Mouse (Mus musculus): ENCODE data around the gene Mrpl45.

DNA sequence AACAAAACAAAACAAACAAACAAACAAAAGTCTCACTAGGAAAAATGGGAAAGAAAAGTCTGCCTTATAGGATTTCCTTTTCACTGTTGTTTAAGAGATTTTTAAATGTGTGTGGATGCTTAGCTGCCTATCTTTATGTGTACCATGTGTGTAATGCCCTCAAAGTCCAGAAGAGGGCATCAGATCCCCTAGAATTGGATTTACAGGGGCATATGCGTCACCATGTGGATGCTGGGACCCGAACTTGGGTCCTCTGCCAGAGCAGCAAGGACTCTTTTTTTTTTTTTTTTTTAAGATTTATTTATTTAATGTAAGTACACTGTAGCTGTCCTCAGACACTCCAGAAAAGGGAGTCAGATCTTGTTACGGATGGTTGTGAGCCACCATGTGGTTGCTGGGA lies 1.4 kb upstream of the Mrpl45 start:
- TF ChIP-seq POLR2A (IDR thresholded peaks at IDR 0.05; ENCODE audit: borderline replicate concordance, extremely low read depth, insufficient read depth, insufficient read length, poor library complexity, severe bottlenecking), result no peak
- peak; percentile 19; the same call in 1 of the 2 replicates for TF ChIP-seq CTCF (IDR thresholded peaks at IDR 0.05; ENCODE audit: borderline replicate concordance, extremely low read depth, insufficient read depth, insufficient read length)

All from brain, embryonic 14.5 days (tissue).